In the genomic region with DNA sequence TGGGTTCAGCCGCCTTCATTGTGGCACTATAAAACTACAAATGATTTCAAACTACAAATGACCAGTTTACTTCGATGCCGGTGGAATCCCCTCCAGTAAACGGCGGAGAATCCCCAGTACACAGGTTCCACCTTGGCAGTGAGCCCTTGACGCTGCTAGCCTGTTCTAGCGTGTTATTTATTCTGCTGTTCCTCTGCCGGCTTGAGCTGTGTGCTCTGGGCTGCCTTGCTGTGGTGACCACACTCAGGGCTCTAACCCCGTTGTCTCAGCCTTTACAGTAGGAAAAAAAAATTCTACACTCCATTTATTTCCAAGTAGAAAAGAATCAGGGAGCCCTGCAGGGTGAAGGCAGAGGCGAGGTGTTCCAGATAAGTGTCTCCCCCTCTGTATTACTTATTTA, we compare ENCODE assay signal across 14 mouse cellular contexts.
DNase-seq lines count a peak whose midpoint lies in the region; ATAC-seq lines count a peak whose summit lies in the region.
"Had no signal": no experiment of that assay in that cellular context is flagged by ENCODE, and none has a peak within 500 bp of the region (broad histone marks: within the 10 kb centered on the region; RNA-seq: fewer than 3 reads in every experiment).

No protein-coding gene starts in this region.

- no peak overlapping the region for H3K27ac ChIP-seq in midbrain, embryonic 11.5 days (ENCODE audit: low read depth, low read length)
- no peak overlapping the region for H3K27ac ChIP-seq in midbrain, embryonic 10.5 days (replicated peaks)
- no peak overlapping the region for H3K27ac ChIP-seq in liver, embryonic 11.5 days (ENCODE audit: low read depth, low read length)
- H3K27ac ChIP-seq: gastrocnemius, adult 2 months had no signal

- WGBS in midbrain, embryonic 11.5 days: 80% methylated on average over 10 of the region's 10 CpGs
- WGBS in midbrain, embryonic 10.5 days: 82% methylated on average over 10 of the region's 10 CpGs
- 84% methylated on average over 10 of the region's 10 CpGs for WGBS in liver, embryonic 11.5 days

- peaks cover 7% of the 10 kb centered on the region for H3K4me1 ChIP-seq in midbrain, embryonic 11.5 days (ENCODE audit: control insufficient read depth, insufficient read depth, low read length)
- H3K4me1 ChIP-seq in midbrain, embryonic 10.5 days: peaks cover 19% of the 10 kb centered on the region
- no peaks in the 10 kb centered on the region for H3K4me1 ChIP-seq in liver, embryonic 11.5 days (replicated peaks; ENCODE audit: control insufficient read depth, insufficient read depth, low read length)

- no peaks in the 10 kb centered on the region for H3K36me3 ChIP-seq in midbrain, embryonic 11.5 days (ENCODE audit: control insufficient read depth, insufficient read depth, low read length)
- H3K36me3 ChIP-seq in midbrain, embryonic 10.5 days: no peaks in the 10 kb centered on the region
- H3K36me3 ChIP-seq in liver, embryonic 11.5 days (ENCODE audit: control insufficient read depth, insufficient read depth, low read length): no peaks in the 10 kb centered on the region

- H3K4me2 ChIP-seq in midbrain, embryonic 11.5 days: no peak overlapping the region
- no peak overlapping the region for H3K4me2 ChIP-seq in liver, embryonic 11.5 days
- H3K4me2 ChIP-seq: heart, embryonic 11.5 days had no signal

- peak; percentile 35 to 54 for DNase-seq in cerebellum, postnatal 25 days
- no peak for DNase-seq in cerebellum, adult 9-11 months
- peak; percentile 79 for DNase-seq in midbrain, embryonic 11.5 days (ENCODE audit: low spot score, missing footprints)
- DNase-seq in midbrain, embryonic 10.5 days (ENCODE audit: low spot score): no peak
- peak; percentile 17 for DNase-seq in kidney, postnatal 10 days
- DNase-seq in liver, embryonic 11.5 days (ENCODE audit: low spot score): no peak
- no peak for DNase-seq in thymus, postnatal 14 days
- no peak for DNase-seq in urinary bladder, postnatal 4 days (ENCODE audit: low spot score in 2 of 2)
- DNase-seq: adrenal gland, postnatal 25 days; embryo, embryonic 11 days; gastrocnemius, adult 2 months; liver; lung, postnatal 14 days had no signal

- no peak overlapping the region for H3K4me3 ChIP-seq in midbrain, embryonic 11.5 days (ENCODE audit: low read depth, low read length)
- no peak overlapping the region for H3K4me3 ChIP-seq in midbrain, embryonic 10.5 days
- H3K4me3 ChIP-seq in liver, embryonic 11.5 days (ENCODE audit: low read depth, low read length): no peak overlapping the region
- H3K4me3 ChIP-seq: gastrocnemius, adult 2 months had no signal

- H3K9me3 ChIP-seq in midbrain, embryonic 11.5 days (ENCODE audit: control insufficient read depth, low read length): no peaks in the 10 kb centered on the region
- H3K9me3 ChIP-seq in midbrain, embryonic 10.5 days (replicated peaks): no peaks in the 10 kb centered on the region
- H3K9me3 ChIP-seq in liver, embryonic 11.5 days (ENCODE audit: control insufficient read depth, low read length): 0 out of 2 replicates have a peak, but pooled peaks cover 2% of the 10 kb centered on the region

- H3K9ac ChIP-seq in midbrain, embryonic 11.5 days (ENCODE audit: low read length): no peak overlapping the region
- no peak overlapping the region for H3K9ac ChIP-seq in liver, embryonic 11.5 days (ENCODE audit: low read depth, low read length)

- peaks cover 16% of the 10 kb centered on the region for H3K27me3 ChIP-seq in midbrain, embryonic 11.5 days (ENCODE audit: control insufficient read depth, insufficient read depth, low read length)
- H3K27me3 ChIP-seq in midbrain, embryonic 10.5 days (ENCODE audit: low read depth, poor library complexity, severe bottlenecking): peaks cover 47% of the 10 kb centered on the region
- no peaks in the 10 kb centered on the region for H3K27me3 ChIP-seq in liver, embryonic 11.5 days (replicated peaks; ENCODE audit: control insufficient read depth, insufficient read depth, low read length)

- ATAC-seq in midbrain, embryonic 11.5 days (ENCODE audit: low FRiP score): no peak
- no peak for ATAC-seq in liver, embryonic 11.5 days (replicated peaks; ENCODE audit: low FRiP score)

Comparison
In these comparisons a context has a peak if more than half of its experiments do, and no peak if none do; other contexts are left out.
1. DNase-seq: peak in cerebellum, postnatal 25 days (2 of 2), midbrain, embryonic 11.5 days (single experiment) and kidney, postnatal 10 days (single experiment); none in cerebellum, adult 9-11 months (single experiment), midbrain, embryonic 10.5 days (single experiment), liver, embryonic 11.5 days (single experiment), thymus, postnatal 14 days (single experiment) and urinary bladder, postnatal 4 days (0 of 2).